Mouse (Mus musculus): ENCODE measurements around the gene Gm42688.

DNA sequence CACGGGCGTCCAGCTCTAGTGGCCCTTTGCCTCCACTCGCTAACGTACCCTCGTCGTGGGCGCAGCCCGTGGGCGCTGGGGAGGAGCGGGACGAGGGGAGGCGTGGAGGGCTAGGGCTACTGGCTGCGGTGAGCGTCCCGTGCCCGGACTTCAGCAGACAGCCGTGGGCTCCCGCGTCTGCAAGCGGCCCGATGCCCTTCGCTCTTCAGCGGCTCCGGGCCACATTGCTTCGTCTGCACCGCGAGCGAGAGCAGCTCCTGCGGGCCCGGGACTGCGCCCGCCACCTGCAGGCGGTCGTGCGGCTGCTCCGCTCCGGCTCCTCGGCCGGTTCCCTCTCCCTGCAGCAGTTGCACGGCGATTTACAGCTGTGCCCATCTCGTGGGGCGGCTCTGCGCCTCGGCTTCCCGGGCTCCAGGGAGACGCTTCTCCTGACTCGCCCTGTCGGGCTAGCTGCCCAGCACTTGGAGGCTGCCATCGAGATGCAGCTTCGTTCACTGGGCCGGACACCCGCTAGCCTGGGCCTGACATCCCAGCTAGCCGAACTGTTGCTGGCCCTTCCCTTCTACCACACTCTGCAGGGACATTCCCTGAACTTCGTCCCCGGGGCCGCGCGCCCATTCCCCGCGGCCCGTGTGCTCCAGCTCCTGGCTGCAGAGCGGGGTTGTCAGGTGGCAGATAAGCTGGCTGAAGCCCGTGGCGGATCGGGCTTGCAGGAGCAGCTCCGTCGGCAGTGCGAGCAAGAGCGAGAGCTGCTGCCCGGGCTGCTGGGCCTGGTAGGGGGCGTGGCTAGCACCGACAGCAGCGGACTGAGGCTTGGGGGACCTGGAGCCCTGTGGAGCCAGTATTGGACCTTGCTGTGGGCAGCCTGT lies 505 bp downstream of the Gm42688 start:
- TF ChIP-seq CTCF (IDR thresholded peaks at IDR 0.05; ENCODE audit: low read depth) (peak; percentile 59), EP300 (IDR thresholded peaks at IDR 0.05; ENCODE audit: low read depth) (no peak)

Data from liver, embryonic 14.5 days (tissue).